Mouse (Mus musculus): ENCODE data around the gene Lrfn2. TPM values are rescaled to one million over a fixed set of nuclear protein-coding genes. Genes with fewer than 3 reads are reported as not detected.

Gene Lrfn2
- polyA plus RNA-seq, 1 experiment from 2014 or later, result 1.1 TPM

GRCm38 (mm10) chr17:48975055-48975454, 42.9 kb downstream of the Lrfn2 start:
- Histone ChIP-seq H3K9me3 (ENCODE audit: control insufficient read depth, low read length) (no peaks in the 10 kb centered on the region), H3K36me3 (ENCODE audit: control insufficient read depth, insufficient read depth, low read length) (no peaks in the 10 kb centered on the region), H3K27me3 (ENCODE audit: control insufficient read depth, insufficient read depth, low read length) (no peaks in the 10 kb centered on the region), H3K9ac (ENCODE audit: low read length) (no peak overlapping the region), H3K27ac (ENCODE audit: low read depth, low read length) (0 out of 2 replicates have a peak overlapping the region, but pooled peaks have one; percentile 10), H3K4me1 (replicated peaks; ENCODE audit: control insufficient read depth, insufficient read depth, low read length) (peaks cover 27% of the 10 kb centered on the region), H3K4me2 (ENCODE audit: low read depth, low read length, severe bottlenecking) (no peak overlapping the region), H3K4me3 (ENCODE audit: low read depth, low read length) (no peak overlapping the region)
- WGBS, result 69% methylated on average over 4 of the region's 4 CpGs
- ATAC-seq (replicated peaks; ENCODE audit: low FRiP score), result no peak
- no peak for DNase-seq (ENCODE audit: low spot score)

- H3K27ac ChIP-seq (ENCODE audit: low read depth, low read length), result peak overlapping the region; percentile 50; the same call in 1 of the 2 replicates
- WGBS, result 15% methylated on average over 5 of the region's 5 CpGs
- H3K9me3 ChIP-seq (ENCODE audit: control insufficient read depth, low read length), result no peaks in the 10 kb centered on the region
- H3K9ac ChIP-seq (ENCODE audit: low read length), result 0 out of 2 replicates have a peak overlapping the region, but pooled peaks have one; percentile 32
- H3K4me1 ChIP-seq (replicated peaks; ENCODE audit: control insufficient read depth, insufficient read depth, low read length), result peaks cover 19% of the 10 kb centered on the region
- ATAC-seq (replicated peaks; ENCODE audit: low FRiP score) (peak; percentile 84), DNase-seq (ENCODE audit: low spot score) (peak; percentile 78)
- no peaks in the 10 kb centered on the region for H3K27me3 ChIP-seq (ENCODE audit: control insufficient read depth, insufficient read depth, low read length)
- no peak overlapping the region for H3K4me2 ChIP-seq (ENCODE audit: low read depth, low read length, severe bottlenecking)
- H3K36me3 ChIP-seq (ENCODE audit: control insufficient read depth, insufficient read depth, low read length), result no peaks in the 10 kb centered on the region
- no peak overlapping the region for H3K4me3 ChIP-seq (ENCODE audit: low read depth, low read length)
Measured at GRCm38 (mm10) chr17:48976611-48977022, 44.4 kb downstream of the Lrfn2 start.

- Histone ChIP-seq H3K4me1 (replicated peaks; ENCODE audit: control insufficient read depth, insufficient read depth, low read length) (peaks cover 5% of the 10 kb centered on the region; the same call in 1 of the 2 replicates), H3K4me2 (ENCODE audit: low read depth, low read length, severe bottlenecking) (no peak overlapping the region), H3K4me3 (ENCODE audit: low read depth, low read length) (no peak overlapping the region), H3K36me3 (ENCODE audit: control insufficient read depth, insufficient read depth, low read length) (no peaks in the 10 kb centered on the region), H3K27me3 (ENCODE audit: control insufficient read depth, insufficient read depth, low read length) (no peaks in the 10 kb centered on the region), H3K9ac (ENCODE audit: low read length) (no peak overlapping the region), H3K9me3 (ENCODE audit: control insufficient read depth, low read length) (no peaks in the 10 kb centered on the region), H3K27ac (ENCODE audit: low read depth, low read length) (no peak overlapping the region)
- WGBS, result 83% methylated on average over 1 of the region's 1 CpGs
- DNase-seq (ENCODE audit: low spot score), result no peak
- no peak for ATAC-seq (replicated peaks; ENCODE audit: low FRiP score)
Measured at GRCm38 (mm10) chr17:48995256-48995993, 63.2 kb downstream of the Lrfn2 start.

- ATAC-seq (replicated peaks; ENCODE audit: low FRiP score) (peak; percentile 85), DNase-seq (ENCODE audit: low spot score) (no peak)
- 9% methylated on average over 11 of the region's 11 CpGs for whole genome bisulfite sequencing
- Histone ChIP-seq H3K9me3 (ENCODE audit: control insufficient read depth, low read length) (no peaks in the 10 kb centered on the region), H3K9ac (ENCODE audit: low read length) (no peak overlapping the region), H3K4me2 (ENCODE audit: low read depth, low read length, severe bottlenecking) (0 out of 2 replicates have a peak overlapping the region, but pooled peaks have one; percentile 8), H3K27ac (ENCODE audit: low read depth, low read length) (no peak overlapping the region), H3K4me3 (ENCODE audit: low read depth, low read length) (no peak overlapping the region), H3K4me1 (replicated peaks; ENCODE audit: control insufficient read depth, insufficient read depth, low read length) (peaks cover 5% of the 10 kb centered on the region; the same call in 1 of the 2 replicates), H3K27me3 (ENCODE audit: control insufficient read depth, insufficient read depth, low read length) (no peaks in the 10 kb centered on the region), H3K36me3 (ENCODE audit: control insufficient read depth, insufficient read depth, low read length) (no peaks in the 10 kb centered on the region)
Measured at GRCm38 (mm10) chr17:48999463-49000227, 67.5 kb downstream of the Lrfn2 start.

DNA sequence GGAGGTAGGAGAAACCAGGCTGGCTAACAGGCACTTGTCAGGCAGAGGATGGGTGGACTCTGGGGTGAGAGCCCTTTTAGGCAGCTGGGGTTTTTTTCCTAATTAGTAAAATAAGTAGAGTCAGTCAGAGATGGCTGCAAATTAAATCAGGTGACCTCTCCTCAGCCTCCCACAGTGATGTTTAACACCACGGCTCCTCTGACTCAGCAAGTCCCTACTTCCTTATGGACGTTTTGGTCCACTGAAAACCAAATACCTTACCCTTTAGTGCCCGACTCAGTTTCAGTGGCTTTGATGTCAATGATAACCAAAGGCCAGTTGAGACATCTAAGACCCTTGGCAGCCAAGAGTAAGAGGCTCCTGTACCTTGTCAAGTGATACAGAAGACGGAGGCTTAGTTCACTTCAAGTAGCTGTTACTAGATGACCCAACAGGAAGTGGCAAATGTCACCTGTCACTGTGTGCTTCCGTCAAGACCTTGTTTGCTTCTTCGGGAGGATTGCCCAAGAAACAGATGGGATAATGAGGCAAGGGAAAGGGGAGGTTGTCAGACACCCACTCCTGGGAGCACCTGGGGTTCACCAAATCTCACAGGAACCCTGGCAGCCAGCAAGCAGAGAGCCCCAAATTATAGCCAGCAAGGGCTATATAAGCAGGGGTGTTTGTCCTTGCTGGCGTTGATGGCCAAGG, 77.3 kb downstream of the Lrfn2 start:
- H3K9me3 ChIP-seq (ENCODE audit: control insufficient read depth, low read length), result no peaks in the 10 kb centered on the region
- ATAC-seq (replicated peaks; ENCODE audit: low FRiP score) (no peak), DNase-seq (ENCODE audit: low spot score) (no peak)
- no peaks in the 10 kb centered on the region for H3K4me1 ChIP-seq (replicated peaks; ENCODE audit: control insufficient read depth, insufficient read depth, low read length)
- H3K36me3 ChIP-seq (ENCODE audit: control insufficient read depth, insufficient read depth, low read length), result no peaks in the 10 kb centered on the region
- WGBS, result 75% methylated on average over 7 of the region's 7 CpGs
- H3K4me3 ChIP-seq (ENCODE audit: low read depth, low read length), result no peak overlapping the region
- no peak overlapping the region for H3K27ac ChIP-seq (ENCODE audit: low read depth, low read length)
- no peak overlapping the region for H3K4me2 ChIP-seq (ENCODE audit: low read depth, low read length, severe bottlenecking)
- H3K27me3 ChIP-seq (ENCODE audit: control insufficient read depth, insufficient read depth, low read length), result no peaks in the 10 kb centered on the region
- no peak overlapping the region for H3K9ac ChIP-seq (ENCODE audit: low read length)

- no peaks in the 10 kb centered on the region for H3K36me3 ChIP-seq (ENCODE audit: control insufficient read depth, insufficient read depth, low read length)
- peaks cover 3% of the 10 kb centered on the region; the same call in 1 of the 2 replicates for H3K4me1 ChIP-seq (replicated peaks; ENCODE audit: control insufficient read depth, insufficient read depth, low read length)
- no peaks in the 10 kb centered on the region for H3K27me3 ChIP-seq (ENCODE audit: control insufficient read depth, insufficient read depth, low read length)
- DNase-seq (ENCODE audit: low spot score) (no peak), ATAC-seq (replicated peaks; ENCODE audit: low FRiP score) (no peak)
- no peak overlapping the region for H3K4me3 ChIP-seq (ENCODE audit: low read depth, low read length)
- no peak overlapping the region for H3K4me2 ChIP-seq (ENCODE audit: low read depth, low read length, severe bottlenecking)
- H3K9me3 ChIP-seq (ENCODE audit: control insufficient read depth, low read length), result no peaks in the 10 kb centered on the region
- no peak overlapping the region for H3K9ac ChIP-seq (ENCODE audit: low read length)
- H3K27ac ChIP-seq (ENCODE audit: low read depth, low read length), result no peak overlapping the region
- WGBS, result 77% methylated on average over 7 of the region's 7 CpGs
Measured at GRCm38 (mm10) chr17:49013876-49014600, 81.9 kb downstream of the Lrfn2 start.

DNA sequence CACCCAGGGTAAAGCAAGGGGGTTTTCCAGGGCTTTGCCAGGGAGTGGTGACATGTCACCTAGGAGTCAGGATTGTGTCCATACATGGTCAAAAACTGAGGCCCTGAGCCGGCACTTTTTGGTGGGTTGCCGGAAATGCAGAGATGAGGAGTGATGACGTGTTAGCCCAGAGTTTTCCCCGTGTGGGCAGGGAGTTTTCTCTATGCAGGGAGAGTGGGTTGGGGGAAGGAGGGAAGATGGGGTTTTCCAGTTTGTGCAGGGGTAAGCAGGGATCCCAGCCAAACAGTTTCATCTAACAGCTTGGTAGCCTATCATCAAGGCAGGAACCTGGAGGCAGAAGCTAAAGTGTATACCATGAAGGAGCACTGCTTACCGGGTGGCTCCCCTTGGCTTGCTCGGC, 83.2 kb downstream of the Lrfn2 start:
- WGBS, result 95% methylated on average over 6 of the region's 6 CpGs
- Histone ChIP-seq H3K9ac (ENCODE audit: low read length) (no peak overlapping the region), H3K4me3 (ENCODE audit: low read depth, low read length) (no peak overlapping the region), H3K27me3 (ENCODE audit: control insufficient read depth, insufficient read depth, low read length) (no peaks in the 10 kb centered on the region), H3K36me3 (ENCODE audit: control insufficient read depth, insufficient read depth, low read length) (no peaks in the 10 kb centered on the region), H3K4me1 (replicated peaks; ENCODE audit: control insufficient read depth, insufficient read depth, low read length) (peaks cover 3% of the 10 kb centered on the region; the same call in 1 of the 2 replicates), H3K27ac (ENCODE audit: low read depth, low read length) (no peak overlapping the region), H3K9me3 (ENCODE audit: control insufficient read depth, low read length) (no peaks in the 10 kb centered on the region), H3K4me2 (ENCODE audit: low read depth, low read length, severe bottlenecking) (no peak overlapping the region)
- ATAC-seq (replicated peaks; ENCODE audit: low FRiP score), result no peak
- DNase-seq (ENCODE audit: low spot score), result no peak

- ATAC-seq (replicated peaks; ENCODE audit: low FRiP score), result no peak
- 94% methylated on average over 6 of the region's 6 CpGs for WGBS
- Histone ChIP-seq H3K27ac (ENCODE audit: low read depth, low read length) (no peak overlapping the region), H3K4me1 (replicated peaks; ENCODE audit: control insufficient read depth, insufficient read depth, low read length) (peaks cover 3% of the 10 kb centered on the region; the same call in 1 of the 2 replicates), H3K9me3 (ENCODE audit: control insufficient read depth, low read length) (no peaks in the 10 kb centered on the region), H3K9ac (ENCODE audit: low read length) (no peak overlapping the region), H3K4me2 (ENCODE audit: low read depth, low read length, severe bottlenecking) (no peak overlapping the region), H3K4me3 (ENCODE audit: low read depth, low read length) (no peak overlapping the region), H3K36me3 (ENCODE audit: control insufficient read depth, insufficient read depth, low read length) (no peaks in the 10 kb centered on the region), H3K27me3 (ENCODE audit: control insufficient read depth, insufficient read depth, low read length) (no peaks in the 10 kb centered on the region)
- no peak for DNase-seq (ENCODE audit: low spot score)
Measured at GRCm38 (mm10) chr17:49016229-49016628, 84.0 kb downstream of the Lrfn2 start.

All from forebrain, embryonic 11.5 days (tissue).